Mouse (Mus musculus): ENCODE results near the gene Bloc1s1.

Gene Bloc1s1

DNA sequence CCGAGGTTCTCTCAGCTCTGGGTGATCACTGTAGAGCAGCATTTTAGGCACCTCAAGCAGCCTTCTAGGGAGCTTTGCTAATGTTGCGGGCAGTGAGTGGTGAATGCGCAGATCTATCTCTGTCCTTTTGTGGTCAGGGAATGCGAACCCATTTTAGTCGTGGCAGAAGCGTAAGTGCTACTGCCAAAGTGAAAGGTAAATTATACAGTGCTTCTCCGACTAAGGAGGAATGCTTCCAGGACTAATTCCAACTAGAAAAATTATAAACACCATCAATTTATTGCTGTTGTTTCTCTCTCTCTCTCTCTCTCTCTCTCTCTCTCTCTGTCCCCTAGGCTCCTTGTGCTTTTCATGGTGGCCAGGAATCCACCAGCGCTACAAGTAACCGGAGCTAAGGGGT lies at the start of gene Bloc1s1:
Gene Bloc1s1 (minus strand): TSS at position 101 of the 400 bp plus-strand sequence.
- in situ Hi-C loops (cut with MboI, MseI): no loop called here

DNA sequence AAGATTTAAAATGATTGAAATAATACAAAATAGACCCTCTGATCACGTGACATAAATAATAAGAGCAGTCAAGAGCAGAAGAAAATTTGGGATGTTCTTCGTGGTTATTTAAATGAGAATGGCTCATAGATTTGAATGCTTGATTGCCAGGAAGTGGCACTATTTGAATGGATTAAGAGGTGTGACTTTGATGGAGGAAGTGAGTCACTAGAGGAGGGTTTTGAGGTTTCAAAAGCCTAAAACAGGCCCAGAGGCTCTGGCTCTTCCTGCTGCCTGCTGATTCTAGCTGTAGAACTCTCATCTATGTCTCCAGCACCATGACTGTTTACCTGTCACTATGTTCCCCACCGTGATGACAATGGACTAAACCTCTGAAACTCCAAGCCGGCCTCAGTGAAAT lies 49.0 kb upstream of the Bloc1s1 start:
- in situ Hi-C loops (cut with MboI, MseI): no loop called here

DNA sequence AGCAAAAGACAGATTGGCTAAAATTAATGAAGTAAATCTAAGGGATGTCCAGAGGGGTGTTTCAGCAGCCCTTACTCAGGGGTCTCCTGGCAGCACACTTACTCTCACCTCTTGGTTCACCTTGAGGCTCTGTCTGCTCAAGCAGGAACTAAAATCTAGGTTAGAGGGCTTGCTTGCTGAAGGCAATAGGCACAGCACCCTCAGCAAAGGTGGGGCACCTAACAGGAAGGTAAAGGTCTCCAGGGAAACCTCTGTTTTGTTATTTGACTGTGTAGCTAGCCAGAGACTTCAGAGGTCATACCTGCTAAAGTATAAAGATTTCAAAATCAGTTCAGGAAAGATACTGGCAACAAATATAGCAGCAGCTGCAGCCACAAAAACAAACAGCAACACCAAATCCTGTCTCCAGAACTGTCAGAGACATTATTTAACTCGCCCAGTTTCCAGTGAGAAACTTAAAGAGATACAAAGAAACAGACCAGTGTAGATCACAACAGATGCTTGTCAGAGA lies 47.0 kb upstream of the Bloc1s1 start:
- in situ Hi-C loops (cut with MboI, MseI): no loop called here

GRCm38 (mm10) chr10:128968341-128968749 lies 44.5 kb upstream of the Bloc1s1 start:
- in situ Hi-C loops (cut with MboI, MseI): no loop called here

DNA sequence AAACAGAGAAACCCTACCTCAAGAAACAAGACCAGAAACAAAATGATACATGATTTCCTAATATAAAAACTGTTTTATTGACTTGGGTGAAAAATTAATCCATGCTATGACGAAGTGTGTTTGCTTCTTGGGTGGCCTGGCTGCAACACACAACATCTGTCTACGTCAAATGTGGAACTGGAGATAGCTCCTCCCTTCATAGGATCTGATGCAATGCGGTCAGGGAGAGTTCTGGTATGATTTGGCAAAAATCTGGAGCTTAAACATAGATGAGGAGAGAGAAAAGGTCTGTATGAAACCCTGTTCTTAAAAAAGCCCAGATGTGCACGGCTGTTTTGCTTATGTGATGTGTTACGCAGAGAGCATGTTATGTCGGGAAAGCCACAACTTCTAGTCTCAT lies 42.0 kb upstream of the Bloc1s1 start:
- in situ Hi-C loops (cut with MboI, MseI): no loop called here

DNA sequence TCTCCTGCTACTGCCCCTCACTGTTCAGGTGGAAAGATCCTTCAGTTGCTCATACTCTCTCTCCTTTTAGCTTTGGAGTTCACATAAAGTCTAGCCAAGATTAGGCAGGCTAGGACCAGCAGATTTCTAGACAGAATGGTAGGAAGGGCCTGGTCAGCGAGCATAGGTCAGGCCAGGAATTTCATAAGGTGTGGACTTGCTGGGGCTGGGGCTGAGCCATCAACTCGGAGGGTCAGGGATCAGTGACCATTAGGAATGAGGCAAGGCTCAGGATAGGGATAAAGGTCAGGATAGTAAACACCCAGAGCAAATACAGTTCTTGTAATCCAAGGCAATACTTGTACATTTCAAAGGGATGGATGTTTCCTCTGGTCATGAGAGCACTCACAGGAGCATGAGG lies 41.1 kb upstream of the Bloc1s1 start:
- in situ Hi-C loops (cut with MboI, MseI): no loop called here

DNA sequence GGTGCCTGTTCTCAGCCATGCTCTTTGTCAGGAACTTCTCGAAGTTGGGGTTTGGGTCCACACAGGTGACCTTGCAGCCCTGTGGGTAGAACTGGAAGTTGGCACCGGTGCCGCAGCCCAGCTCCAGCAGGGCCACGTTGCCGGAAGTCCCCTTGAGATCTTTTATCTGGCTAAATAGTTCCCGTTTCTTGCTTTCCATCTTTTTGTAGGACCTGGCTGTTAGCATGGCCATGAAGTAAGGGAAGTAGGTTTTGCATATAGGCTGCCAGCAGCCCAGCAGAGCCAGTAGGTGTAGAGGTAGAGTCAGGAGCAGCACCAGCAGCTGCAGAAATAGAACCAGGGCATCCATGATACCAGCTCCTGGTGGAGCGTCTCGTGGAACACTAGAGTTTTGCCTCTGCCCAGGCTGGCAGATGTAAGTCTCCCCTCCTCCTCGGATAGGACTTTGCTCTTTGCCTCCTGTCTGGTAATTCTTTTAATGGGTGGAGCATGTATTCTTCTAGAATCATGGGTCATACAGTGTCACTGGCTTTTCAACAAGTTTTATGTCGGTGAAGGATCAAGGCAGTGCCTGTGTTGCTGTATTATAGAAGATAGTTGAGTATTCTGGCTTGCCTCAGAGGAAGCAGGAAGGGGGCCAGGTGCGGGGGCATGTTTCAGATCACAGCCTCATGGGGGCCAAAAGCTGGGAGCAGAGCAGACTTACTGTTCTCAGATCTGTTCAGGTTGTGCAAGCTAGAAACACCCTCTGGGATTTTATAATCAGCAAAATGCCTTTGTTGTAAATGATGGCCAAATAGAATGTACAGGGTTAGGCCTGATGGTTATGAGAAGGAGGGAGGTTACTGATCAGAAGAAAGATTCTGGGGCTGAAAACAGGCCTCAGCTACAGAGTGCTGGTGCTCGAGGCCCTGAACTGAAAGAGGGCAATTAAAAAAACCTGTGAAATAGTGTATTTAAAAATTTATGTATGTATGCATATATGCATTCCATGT lies 37.1 kb upstream of the Bloc1s1 start, which contains the start of gene Mettl7b:
Gene Mettl7b (minus strand): TSS at position 399 of the 995 bp plus-strand sequence.
- in situ Hi-C loops (cut with MboI, MseI): no loop called here

DNA sequence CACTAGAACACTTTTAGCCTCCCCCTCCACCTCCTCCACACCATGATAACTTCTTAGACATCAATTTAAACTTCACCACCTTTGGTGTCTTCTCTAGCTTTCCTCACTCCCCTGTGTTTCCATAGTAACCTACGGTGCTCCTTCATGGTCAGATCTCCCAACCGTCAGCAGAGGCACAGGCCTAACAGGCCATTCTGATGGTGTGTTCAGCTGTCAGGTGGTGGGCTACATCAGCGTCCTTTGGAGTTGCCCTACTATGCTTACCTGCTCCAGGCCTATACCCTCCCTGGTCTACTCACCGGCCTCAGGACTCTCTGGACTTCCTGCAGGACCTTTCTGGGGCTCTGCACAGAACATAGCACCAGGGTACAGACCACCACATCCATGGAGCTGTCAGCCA lies 36.3 kb upstream of the Bloc1s1 start:
- in situ Hi-C loops (cut with MboI, MseI): no loop called here

- in situ Hi-C loops (cut with MboI, MseI): no loop called here
These were observed 34.5 kb upstream of the Bloc1s1 start for GRCm38 (mm10) chr10:128958340-128958739.

DNA sequence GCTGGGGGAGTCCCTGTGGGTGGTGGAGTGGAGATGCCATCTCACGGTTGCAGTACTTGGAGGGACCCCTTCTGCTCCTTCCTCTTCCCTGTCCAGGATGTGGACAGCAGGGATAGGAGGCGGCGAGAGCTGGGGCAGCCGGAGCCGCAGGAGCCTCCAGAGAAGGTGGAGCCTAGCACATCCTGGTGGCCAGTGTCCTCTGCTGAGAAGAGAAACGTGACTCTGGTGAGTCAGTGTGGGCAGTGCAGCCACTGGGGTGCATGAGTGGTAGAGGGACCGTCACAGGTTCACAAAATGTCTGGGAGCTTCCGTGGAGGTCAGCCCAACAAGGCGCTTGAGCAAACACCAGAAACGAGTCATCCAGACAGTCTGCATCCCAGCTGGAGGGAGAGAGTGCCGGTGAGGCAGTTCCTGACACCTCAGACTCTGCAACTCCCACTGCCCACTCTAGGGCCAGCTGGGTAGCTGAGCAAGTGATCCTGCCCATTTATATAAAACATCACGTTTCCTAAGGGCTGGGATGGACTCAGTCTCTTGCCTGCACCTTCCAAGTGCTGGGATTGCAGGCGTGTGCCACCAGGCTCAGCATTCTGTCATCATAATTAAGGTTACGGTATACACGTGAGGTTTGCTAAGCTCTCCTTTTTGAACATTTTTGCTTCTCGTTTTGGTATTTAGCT lies 26.5 kb upstream of the Bloc1s1 start:
- in situ Hi-C loops (cut with MboI, MseI): no loop called here

GRCm38 (mm10) chr10:128947496-128947895 lies 23.7 kb upstream of the Bloc1s1 start:
- in situ Hi-C loops (cut with MboI, MseI): no loop called here

GRCm38 (mm10) chr10:128945675-128946074 lies 21.8 kb upstream of the Bloc1s1 start:
- in situ Hi-C loops (cut with MboI, MseI): no loop called here

GRCm38 (mm10) chr10:128940475-128941061 lies 16.7 kb upstream of the Bloc1s1 start:
- in situ Hi-C loops (cut with MboI, MseI): no loop called here

GRCm38 (mm10) chr10:128938974-128939373 lies 15.1 kb upstream of the Bloc1s1 start:
- in situ Hi-C loops (cut with MboI, MseI): no loop called here

DNA sequence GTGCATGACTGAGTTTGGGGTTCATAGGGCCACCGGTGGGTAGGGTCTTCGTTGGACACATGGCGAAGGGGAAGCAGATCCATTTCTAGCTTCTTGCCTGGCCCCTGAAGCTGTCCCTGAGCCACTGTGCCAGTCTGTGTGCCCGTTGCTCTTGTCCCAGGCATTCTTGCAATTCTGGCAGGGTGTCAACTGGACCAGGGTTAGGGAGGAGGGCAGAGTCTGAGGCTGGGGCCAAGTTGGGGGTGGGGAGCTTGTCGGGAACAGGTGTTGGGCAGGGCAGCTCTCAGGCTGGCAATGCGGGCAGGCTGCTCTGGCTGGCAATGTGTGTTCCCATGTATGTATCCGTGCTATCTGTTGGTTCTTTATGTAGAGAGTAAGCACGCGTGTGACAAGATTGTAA lies 14.6 kb upstream of the Bloc1s1 start:
- in situ Hi-C loops (cut with MboI, MseI): no loop called here

DNA sequence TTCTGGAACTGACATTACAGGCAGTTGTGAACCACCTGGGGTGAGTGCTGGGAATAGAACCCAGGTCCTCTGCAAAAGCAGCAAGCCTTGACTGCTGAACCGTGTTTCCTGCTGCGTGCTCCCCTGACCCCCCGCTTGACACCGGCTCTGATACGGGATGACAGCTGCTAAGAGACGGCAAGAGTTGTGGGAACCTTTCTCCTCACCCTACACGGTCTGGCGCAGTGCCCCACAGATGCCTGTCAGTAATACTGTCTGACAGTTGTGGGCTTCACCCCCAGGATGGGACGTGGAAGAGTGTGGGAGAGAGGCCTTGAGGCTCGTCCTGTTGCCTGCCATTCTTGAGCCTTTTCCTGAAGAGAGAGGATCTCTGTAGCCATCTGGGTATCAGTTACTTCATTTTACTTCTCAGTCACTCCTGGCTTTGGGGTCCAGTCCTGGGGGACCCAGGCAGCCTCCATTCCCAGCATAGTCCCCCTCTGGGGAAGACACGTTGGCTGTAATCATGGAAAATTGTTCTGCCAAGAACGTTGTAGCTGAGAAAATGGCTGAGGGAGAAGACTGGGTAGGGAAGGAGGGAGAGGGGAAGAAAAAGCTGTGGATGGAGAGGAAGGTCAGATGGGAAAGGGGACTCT lies 14.0 kb upstream of the Bloc1s1 start:
- in situ Hi-C loops (cut with MboI, MseI): no loop called here

- in situ Hi-C loops (cut with MboI, MseI): no loop called here
These were observed 12.1 kb upstream of the Bloc1s1 start for GRCm38 (mm10) chr10:128935826-128936440.

DNA sequence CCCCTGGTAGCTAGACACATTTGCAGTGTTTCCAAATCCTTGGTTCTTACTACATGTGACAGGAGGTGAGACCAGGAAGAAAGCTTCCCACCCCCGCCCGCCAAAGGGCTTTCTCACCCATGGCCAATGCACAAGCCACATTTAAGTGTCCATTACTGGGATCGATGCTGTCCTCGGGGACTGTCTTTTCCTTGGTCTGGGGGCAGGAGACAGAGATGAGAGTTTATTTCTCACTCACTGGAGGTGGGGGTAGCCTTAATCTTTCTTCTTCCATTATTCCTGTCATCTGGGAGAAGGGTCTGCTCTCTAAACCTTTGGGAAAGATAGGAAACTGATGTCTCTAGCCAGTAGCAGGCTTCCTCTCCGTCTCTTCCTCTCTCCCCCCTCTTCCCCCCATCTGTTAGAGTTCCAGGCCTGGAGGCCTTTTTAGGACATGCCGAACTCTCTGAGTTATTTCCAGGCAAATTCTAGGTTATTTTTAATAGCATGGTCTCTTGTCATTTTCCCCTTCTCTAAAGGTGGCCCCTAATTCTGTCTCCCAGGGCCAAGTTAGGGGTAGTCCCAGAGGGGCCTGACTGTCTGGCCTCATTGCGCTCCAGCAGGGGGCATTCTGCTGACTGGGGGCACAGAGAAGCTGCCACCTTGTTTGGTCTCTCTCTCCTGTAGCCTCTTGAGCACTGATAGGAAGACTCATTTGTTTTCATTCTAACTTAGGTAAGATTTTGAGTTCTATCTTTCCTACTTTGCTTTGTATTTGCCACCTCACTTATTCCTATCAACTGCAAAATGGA lies 11.4 kb upstream of the Bloc1s1 start:
- in situ Hi-C loops (cut with MboI, MseI): no loop called here

DNA sequence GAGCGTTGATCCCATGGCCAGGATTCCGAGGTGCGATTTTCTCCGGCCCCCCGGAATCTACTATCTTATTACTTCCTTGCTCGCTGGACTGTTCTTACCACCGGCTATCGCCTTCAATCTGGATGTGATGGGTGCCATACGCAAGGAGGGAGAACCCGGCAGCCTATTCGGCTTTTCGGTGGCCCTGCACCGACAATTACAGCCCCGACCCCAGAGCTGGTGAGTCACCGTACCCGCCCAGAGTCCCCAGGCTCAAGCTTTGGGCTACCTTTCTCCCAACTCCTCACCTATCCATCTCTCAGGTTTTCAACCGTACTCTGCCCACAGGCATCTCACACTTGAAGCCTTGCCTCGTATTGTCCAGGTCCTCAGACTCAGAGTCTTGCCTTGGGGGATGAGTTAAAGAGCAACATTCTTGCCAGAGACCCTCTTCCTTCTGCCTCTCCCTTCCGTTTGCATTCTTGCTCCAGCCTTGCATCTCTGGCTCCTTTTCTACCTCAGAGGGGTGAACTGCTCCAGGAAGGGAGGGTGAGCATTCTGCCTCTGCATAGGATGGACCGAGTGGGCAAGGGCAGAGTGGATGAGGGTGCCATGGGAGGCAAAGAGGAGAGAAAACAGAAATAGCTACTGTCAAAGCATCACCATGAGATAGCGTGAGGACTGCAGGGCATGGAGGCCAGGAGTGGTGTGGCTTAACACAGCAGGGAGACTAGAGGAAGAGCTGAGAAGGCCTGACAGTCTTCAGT lies 10.3 kb upstream of the Bloc1s1 start:
- in situ Hi-C loops (cut with MboI, MseI): no loop called here

GRCm38 (mm10) chr10:128933574-128933973 lies 9.7 kb upstream of the Bloc1s1 start, which contains the start of gene Itga7:
Gene Itga7, plus strand, starts transcription at chr10:128933818.
- in situ Hi-C loops (cut with MboI, MseI): no loop called here

Measured in T-helper 1 cell (primary cell).